Mouse (Mus musculus): ENCODE measurements around the gene Il1f8. TPM values are rescaled to one million over a fixed set of nuclear protein-coding genes. Genes with fewer than 3 reads are reported as not detected.

Il1f8 gene
- polyA plus RNA-seq (2012), result not detected in 2 replicates

DNA sequence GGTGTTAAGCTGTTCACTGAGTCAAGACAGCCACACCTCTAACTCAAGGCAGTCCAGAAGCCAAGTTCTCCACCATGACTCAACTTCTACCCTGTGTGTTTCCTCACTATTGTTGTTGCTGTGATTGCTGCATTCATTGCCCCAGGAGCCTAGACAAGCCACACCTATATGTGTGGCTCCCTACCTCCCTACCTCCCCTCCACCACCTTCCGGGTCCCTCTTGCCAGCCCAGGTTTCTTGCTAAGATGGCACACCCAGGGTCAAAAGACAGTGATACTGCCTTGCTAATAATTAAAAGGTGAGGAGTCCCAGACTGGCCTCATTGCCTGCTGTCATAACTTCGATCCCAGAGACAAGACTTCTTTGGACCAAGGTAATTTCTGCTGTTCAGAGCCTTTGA lies at the start of gene Il1f8:
TSS of gene Il1f8 (plus strand) at position 301 of the 400 bp plus-strand sequence.

DNA sequence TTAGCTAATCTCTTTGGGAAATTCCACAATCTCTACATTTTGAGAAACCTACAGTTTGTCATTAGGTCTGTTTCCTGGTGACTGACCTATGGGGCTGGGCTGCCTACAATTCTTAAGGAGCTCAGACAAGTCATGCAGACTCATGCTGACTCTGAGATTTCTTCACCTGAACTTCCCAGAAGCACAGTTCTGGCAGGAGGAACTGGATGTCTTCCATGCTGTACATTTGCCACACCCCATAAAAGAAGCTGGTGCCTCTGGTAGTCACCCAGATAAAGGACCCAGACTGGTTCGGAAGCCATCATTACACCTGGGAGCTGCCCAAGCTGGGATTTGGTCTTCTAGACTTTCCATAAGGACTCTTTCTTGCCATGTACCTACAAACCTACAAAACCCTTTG lies 33.2 kb downstream of the Il1f8 start, which contains the start of gene Il1f9:
TSS of gene Il1f9 (plus strand) at position 301 of the 400 bp plus-strand sequence.

Other genes starting within 250 kb of the Il1f8 start
- 0.22 and 0.31 TPM in 2 replicates for gene Hnmt, start 103.8 kb upstream of the Il1f8 start, polyA plus RNA-seq (2012)
- gene Tbpl2, start 56.6 kb upstream of the Il1f8 start, polyA plus RNA-seq (2012), result not detected in 2 replicates
- 0.06 and 0.20 TPM in 2 replicates for gene Il1f9, start 33.3 kb downstream of the Il1f8 start, polyA plus RNA-seq (2012)
- gene Il1f6, start 62.3 kb downstream of the Il1f8 start, polyA plus RNA-seq (2012), result not detected in 2 replicates
- 0.18 TPM in 1 of 2 replicates, not detected in the other for gene Il1f5, start 123.8 kb downstream of the Il1f8 start, polyA plus RNA-seq (2012)
- not detected in 2 replicates for gene Il1f10, start 138.0 kb downstream of the Il1f8 start, polyA plus RNA-seq (2012)
- 0.09 TPM in 2 replicates for gene Il1rn, start 183.7 kb downstream of the Il1f8 start, polyA plus RNA-seq (2012)
- 35.7 and 39.6 TPM in 2 replicates for gene Psd4, start 214.4 kb downstream of the Il1f8 start, polyA plus RNA-seq (2012)